Mouse (Mus musculus): ENCODE data around the gene Cd274. TPM values are rescaled to one million over a fixed set of nuclear protein-coding genes. Genes with fewer than 3 reads are reported as not detected.

The Cd274 gene
- total and polyA plus RNA-seq, 3 experiments = 6.7 to 15.9 (median 7.4) TPM

DNA sequence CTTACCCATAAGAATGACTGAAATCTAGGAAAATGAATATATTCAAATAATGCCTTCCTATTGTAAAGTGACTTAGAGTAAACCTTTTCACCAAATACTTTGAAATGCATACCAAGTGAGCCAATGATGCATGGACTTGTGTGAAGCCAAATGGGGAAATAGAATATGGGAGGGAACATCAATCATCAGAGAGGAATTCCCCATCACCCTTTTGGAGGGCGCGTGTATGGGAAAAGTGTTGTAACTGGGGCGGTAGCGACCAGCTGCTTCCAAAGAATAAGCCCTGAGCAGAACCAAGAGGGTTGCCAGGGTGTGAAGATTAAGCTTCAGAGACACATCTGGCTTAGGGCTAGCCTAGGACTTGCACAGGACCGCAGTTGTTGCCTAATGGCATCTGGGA, 16.1 kb downstream of the Cd274 start:
- in situ Hi-C loops (cut with MboI; ENCODE audit: low pct_ligation_motif_present, low pct_unique_long_range_greater_than_20kb, low sequenced_read_pairs) = no loop called here
- DNase-seq (ENCODE audit: extremely low read depth) = peak; percentile 77
- H3K4me2 ChIP-seq (ENCODE audit: insufficient read depth, low read depth, poor library complexity, severe bottlenecking) = peak overlapping the region; percentile 61; the same call in 1 of the 2 replicates
- TF ChIP-seq CHD1 (IDR thresholded peaks at IDR 0.05; ENCODE audit: low read depth, low read length) (peak; percentile 54; the same call in 1 of the 2 replicates), USF1 (IDR thresholded peaks at IDR 0.05; ENCODE audit: low read depth, low read length) (no peak), USF2 (conservative IDR thresholded peaks at IDR 0.05; ENCODE audit: low read depth, low read length) (no peak), KAT2A (IDR thresholded peaks at IDR 0.05; ENCODE audit: insufficient replicate concordance, low read length) (no peak), MAZ (IDR thresholded peaks at IDR 0.05; ENCODE audit: low read depth, low read length) (0 out of 2 replicates have a peak, but pooled peaks have one; percentile 47), EP300 (IDR thresholded peaks at IDR 0.05; ENCODE audit: low read length) (peak; percentile 66), TCF12 (IDR thresholded peaks at IDR 0.05; ENCODE audit: low read depth, low read length) (peak; percentile 33; the same call in 1 of the 2 replicates), MXI1 (IDR thresholded peaks at IDR 0.05; ENCODE audit: low read depth, low read length) (0 out of 2 replicates have a peak, but pooled peaks have one; percentile 48), SIN3A (IDR thresholded peaks at IDR 0.05; ENCODE audit: low read length) (peak; percentile 51), MAX (IDR thresholded peaks at IDR 0.05; ENCODE audit: low read length) (peak; percentile 49), NRF1 (IDR thresholded peaks at IDR 0.05; ENCODE audit: low read depth, low read length) (0 out of 2 replicates have a peak, but pooled peaks have one; percentile 14), ETS1 (conservative IDR thresholded peaks at IDR 0.05; ENCODE audit: low read depth, low read length) (peak; percentile 82), POLR2A (IDR thresholded peaks at IDR 0.05; ENCODE audit: low read depth, low read length) (0 out of 2 replicates have a peak, but pooled peaks have one; percentile 11), MYC (IDR thresholded peaks at IDR 0.05; ENCODE audit: low read depth, low read length) (0 out of 2 replicates have a peak, but pooled peaks have one; percentile 15), BHLHE40 (IDR thresholded peaks at IDR 0.05; ENCODE audit: low read depth, low read length) (peak; percentile 59), PAX5 (IDR thresholded peaks at IDR 0.05; ENCODE audit: low read length) (no peak), MEF2A (IDR thresholded peaks at IDR 0.05; ENCODE audit: borderline replicate concordance, low read depth, low read length) (peak; percentile 71; the same call in 1 of the 2 replicates)
- no peaks in the 10 kb centered on the region for H3K27me3 ChIP-seq (replicated peaks)
- H3K79me2 ChIP-seq (replicated peaks; ENCODE audit: control insufficient read depth, extremely low read depth, insufficient read depth, poor library complexity, severe bottlenecking) = peaks cover 5% of the 10 kb centered on the region
- peaks cover 30 to 78% of the 10 kb centered on the region in 2 experiments for H3K4me1 ChIP-seq (ENCODE audit: control insufficient read depth in 1 of 2, insufficient read depth in 2 of 2)
- peak overlapping the region; percentile 91 for H3K9ac ChIP-seq (ENCODE audit: insufficient read depth, low read depth)
- peaks cover 62 to 81% of the 10 kb centered on the region in 2 experiments for H3K36me3 ChIP-seq (replicated peaks in 1 of 2; ENCODE audit: control insufficient read depth in 1 of 2, insufficient read depth in 1 of 2, low read length in 1 of 2)
- H3K9me3 ChIP-seq (replicated peaks; ENCODE audit: low read length) = no peaks in the 10 kb centered on the region
- peak overlapping the region; percentile 23 to 66 (median 58) for H3K4me3 ChIP-seq (replicated peaks in 1 of 3; ENCODE audit: low read depth in 2 of 3, low read length in 2 of 3, poor library complexity in 1 of 3)
- dilution Hi-C loops (cut with MboI; ENCODE audit: extremely low pct_ligation_motif_present, extremely low pct_unique_long_range_greater_than_20kb, low sequenced_read_pairs) = no loop called here
- peak overlapping the region; percentile 95 for H3K27ac ChIP-seq (ENCODE audit: insufficient read depth, low read depth)

- H3K9me3 ChIP-seq (replicated peaks; ENCODE audit: low read length) = no peaks in the 10 kb centered on the region
- H3K4me1 ChIP-seq (ENCODE audit: control insufficient read depth in 1 of 2, insufficient read depth in 2 of 2) = peaks cover 28 to 70% of the 10 kb centered on the region in 2 experiments
- H3K4me3 ChIP-seq (replicated peaks in 1 of 3; ENCODE audit: low read depth in 2 of 3, low read length in 2 of 3, poor library complexity in 1 of 3) = peak overlapping the region; percentile 23 to 66 (median 58)
- H3K27me3 ChIP-seq (replicated peaks) = no peaks in the 10 kb centered on the region
- H3K27ac ChIP-seq (ENCODE audit: insufficient read depth, low read depth) = peak overlapping the region; percentile 95
- H3K4me2 ChIP-seq (ENCODE audit: insufficient read depth, low read depth, poor library complexity, severe bottlenecking) = peak overlapping the region; percentile 63
- no peak for DNase-seq (ENCODE audit: extremely low read depth)
- H3K79me2 ChIP-seq (replicated peaks; ENCODE audit: control insufficient read depth, extremely low read depth, insufficient read depth, poor library complexity, severe bottlenecking) = no peaks in the 10 kb centered on the region
- H3K9ac ChIP-seq (ENCODE audit: insufficient read depth, low read depth) = peak overlapping the region; percentile 91
- peaks cover 57 to 75% of the 10 kb centered on the region in 2 experiments for H3K36me3 ChIP-seq (replicated peaks in 1 of 2; ENCODE audit: control insufficient read depth in 1 of 2, insufficient read depth in 1 of 2, low read length in 1 of 2)
- TF ChIP-seq UBTF (IDR thresholded peaks at IDR 0.05; ENCODE audit: low read depth, low read length) (no peak), TBP (conservative IDR thresholded peaks at IDR 0.05; ENCODE audit: low read depth, low read length) (0 out of 2 replicates have a peak, but pooled peaks have one; percentile 24), MYC (IDR thresholded peaks at IDR 0.05; ENCODE audit: low read depth, low read length) (no peak), POLR2A (IDR thresholded peaks at IDR 0.05; ENCODE audit: low read depth, low read length) (0 out of 2 replicates have a peak, but pooled peaks have one; percentile 24)
- dilution Hi-C loops (cut with MboI; ENCODE audit: extremely low pct_ligation_motif_present, extremely low pct_unique_long_range_greater_than_20kb, low sequenced_read_pairs) (no loop called here), in situ Hi-C loops (cut with MboI; ENCODE audit: low pct_ligation_motif_present, low pct_unique_long_range_greater_than_20kb, low sequenced_read_pairs) (no loop called here)
Observed at GRCm38 (mm10) chr19:29384412-29384811, 17.2 kb downstream of the Cd274 start.
